Comparison of ENCODE assay signal across 8 mouse cellular contexts in genomic region chr1:189920701-189921567, GRCm38 (mm10). TPM values are rescaled to one million over a fixed set of nuclear protein-coding genes. Genes with fewer than 3 reads are reported as not detected.
DNase-seq lines count a peak whose midpoint lies in the region; ATAC-seq and TF ChIP-seq lines count a peak whose summit lies in the region.

No protein-coding gene starts in this region.

- H3K9ac ChIP-seq in liver, embryonic 16.5 days (ENCODE audit: low read depth, low read length): no peak overlapping the region

- DNase-seq in adrenal gland, postnatal 10 days: peak; percentile 30
- no peak for DNase-seq in adrenal gland, postnatal 25 days
- DNase-seq in thymus, postnatal 4 days: peak; percentile 33
- DNase-seq in thymus, adult 2 months: no peak
- DNase-seq in hindbrain, embryonic 10.5 days (ENCODE audit: low spot score): peak; percentile 34
- DNase-seq in thymus, postnatal 25 days: no peak
- DNase-seq in thymus, postnatal 36 days: no peak

- H3K36me3 ChIP-seq in thymus, adult 2 months (ENCODE audit: control insufficient read depth, insufficient read depth, low read length): no peaks in the 10 kb centered on the region
- no peaks in the 10 kb centered on the region for H3K36me3 ChIP-seq in hindbrain, embryonic 10.5 days
- H3K36me3 ChIP-seq in liver, embryonic 16.5 days (ENCODE audit: control insufficient read depth, insufficient read depth): no peaks in the 10 kb centered on the region

- H3K4me1 ChIP-seq in thymus, adult 2 months (replicated peaks; ENCODE audit: control insufficient read depth, insufficient read depth, low read length): peaks cover 19% of the 10 kb centered on the region
- peaks cover 61% of the 10 kb centered on the region for H3K4me1 ChIP-seq in hindbrain, embryonic 10.5 days (replicated peaks)
- peaks cover 4% of the 10 kb centered on the region; the same call in 1 of the 2 replicates for H3K4me1 ChIP-seq in liver, embryonic 16.5 days (ENCODE audit: control insufficient read depth, low read depth, low read length)

- H3K27ac ChIP-seq in thymus, adult 2 months (ENCODE audit: control insufficient read depth, insufficient read depth, low read length): no peak overlapping the region
- peak overlapping the region; percentile 94; the same call in 1 of the 2 replicates for H3K27ac ChIP-seq in hindbrain, embryonic 10.5 days
- no peak overlapping the region for H3K27ac ChIP-seq in liver, embryonic 16.5 days (ENCODE audit: low read length)

- H3K4me2 ChIP-seq in liver, embryonic 16.5 days (ENCODE audit: low read depth, low read length): peak overlapping the region; percentile 67

- no peak for ATAC-seq in liver, embryonic 16.5 days (ENCODE audit: low read depth)

- WGBS in thymus, adult 2 months: 79% methylated on average over 28 of the region's 28 CpGs
- 41% methylated on average over 28 of the region's 28 CpGs for WGBS in hindbrain, embryonic 10.5 days
- 38% methylated on average over 28 of the region's 28 CpGs for WGBS in liver, embryonic 16.5 days (ENCODE audit: insufficient replicate concordance)

- no peak for TF ChIP-seq CTCF in thymus, adult 2 months (IDR thresholded peaks at IDR 0.05; ENCODE audit: borderline replicate concordance, control insufficient read depth, extremely low read depth, insufficient read depth, low read length, poor library complexity)

- no peaks in the 10 kb centered on the region for H3K9me3 ChIP-seq in hindbrain, embryonic 10.5 days
- no peaks in the 10 kb centered on the region for H3K9me3 ChIP-seq in liver, embryonic 16.5 days (replicated peaks; ENCODE audit: control insufficient read depth, low read length)

- H3K4me3 ChIP-seq in thymus, adult 2 months (ENCODE audit: control insufficient read depth, insufficient read depth, low read length): no peak overlapping the region
- peak overlapping the region; percentile 88 for H3K4me3 ChIP-seq in hindbrain, embryonic 10.5 days
- H3K4me3 ChIP-seq in liver, embryonic 16.5 days (ENCODE audit: low read depth, low read length): peak overlapping the region; percentile 65

- no peaks in the 10 kb centered on the region for H3K27me3 ChIP-seq in thymus, adult 2 months (ENCODE audit: control insufficient read depth, insufficient read depth, low read length)
- peaks cover 44% of the 10 kb centered on the region for H3K27me3 ChIP-seq in hindbrain, embryonic 10.5 days (ENCODE audit: insufficient read depth, poor library complexity, severe bottlenecking)
- H3K27me3 ChIP-seq in liver, embryonic 16.5 days (ENCODE audit: control insufficient read depth, insufficient read depth, low read depth, low read length): no peaks in the 10 kb centered on the region

- TF ChIP-seq POLR2A in thymus, adult 2 months (IDR thresholded peaks at IDR 0.05; ENCODE audit: control insufficient read depth, extremely low read depth, insufficient read depth, low read length, poor library complexity): no peak

RNA-seq across cellular contexts. Expression of gene Smyd2, which starts 1.2 kb away (rescaled TPM):
- total RNA-seq in adrenal gland, postnatal 10 days (2021): 10 to 100 TPM; 71.2 to 81.6 TPM
- 74.5 and 80.8 TPM in 2 replicates for total RNA-seq in adrenal gland, postnatal 25 days (2021)
- polyA plus RNA-seq in thymus, adult 2 months (2012; rRNA removed): 33.2 and 36.5 TPM in 2 replicates
- polyA plus RNA-seq in hindbrain, embryonic 10.5 days (2016; fragmentation: Nextera tagmentation; extraction: Ambion mirVana): 59.7 and 66.7 TPM in 2 replicates
- 19.4 and 21.1 TPM in 2 replicates for polyA plus RNA-seq in liver, embryonic 16.5 days (2015; fragmentation: Nextera tagmentation; extraction: Ambion mirVana)

Comparison
In these comparisons a context has a peak if more than half of its experiments do, and no peak if none do; other contexts are left out.
1. DNase-seq: peak in adrenal gland, postnatal 10 days (single experiment), thymus, postnatal 4 days (single experiment) and hindbrain, embryonic 10.5 days (single experiment); none in adrenal gland, postnatal 25 days (single experiment), thymus, adult 2 months (single experiment), thymus, postnatal 25 days (single experiment) and thymus, postnatal 36 days (0 of 2).